Mouse (Mus musculus): ENCODE measurements around the gene Mef2a. TPM values are rescaled to one million over a fixed set of nuclear protein-coding genes. Genes with fewer than 3 reads are reported as not detected.
"Not testable (repeated sequence)": the region's sequence is repeated elsewhere in the genome, so short reads cannot be mapped to it uniquely, and the experiment has no call there.

Mef2a gene
- total RNA-seq, 2 experiments from 2014 or later = 65.0 to 81.0 TPM

DNA sequence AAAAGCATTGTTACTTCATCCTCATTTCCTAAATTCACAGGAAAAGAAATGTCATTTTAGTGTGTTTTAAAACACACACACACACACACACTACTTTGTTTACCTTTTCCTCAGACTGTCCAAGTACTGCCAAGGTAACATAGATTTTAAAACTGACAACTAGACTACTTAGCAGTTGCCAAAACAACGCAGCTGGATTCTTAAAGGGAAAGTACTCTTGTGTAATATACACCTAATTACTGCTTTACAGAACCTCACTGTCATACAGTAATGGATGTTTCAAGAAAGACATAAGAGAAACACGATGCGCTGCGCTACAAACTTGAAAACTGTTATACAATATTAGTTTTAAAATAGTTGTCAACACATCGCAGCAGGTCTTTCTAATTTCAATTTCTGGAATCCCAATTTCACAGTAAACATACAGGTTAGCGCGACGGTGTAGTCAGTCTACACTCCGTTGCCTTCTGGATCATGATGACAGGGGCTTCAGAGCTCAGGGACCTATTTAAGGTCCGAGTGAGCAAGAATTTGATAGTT lies 1.2 kb downstream of the Mef2a start:
- no peak for DNase-seq

DNA sequence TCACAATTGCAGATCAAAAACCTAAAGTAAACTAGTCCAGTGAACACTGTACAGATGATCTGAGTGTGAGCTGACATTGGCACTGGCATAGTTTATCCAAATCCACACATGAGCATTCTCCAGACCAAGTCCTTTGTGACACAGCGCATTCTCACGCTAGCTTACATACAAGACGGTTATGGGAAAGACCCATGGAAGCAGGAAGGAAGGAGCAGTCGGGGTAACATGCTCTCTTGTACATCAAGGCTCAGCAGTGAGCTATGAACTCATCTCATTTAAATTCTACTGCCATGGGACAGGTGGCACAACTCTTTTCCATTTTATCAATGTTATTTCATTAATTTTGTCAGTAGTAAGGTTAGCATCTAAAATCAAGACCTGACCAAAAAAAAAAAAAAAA lies 3.0 kb downstream of the Mef2a start:
- DNase-seq = no peak

GRCm38 (mm10) chr7:67368394-67368793 lies 4.3 kb downstream of the Mef2a start:
- DNase-seq = no peak

- no peak for DNase-seq
These were observed 12.1 kb downstream of the Mef2a start for GRCm38 (mm10) chr7:67360588-67360987.

- DNase-seq = no peak
These were observed 12.8 kb downstream of the Mef2a start for GRCm38 (mm10) chr7:67359863-67360262.

- DNase-seq = no peak
These were observed 16.8 kb downstream of the Mef2a start for GRCm38 (mm10) chr7:67355870-67356269.

GRCm38 (mm10) chr7:67353667-67354066 lies 19.0 kb downstream of the Mef2a start:
- no peak for DNase-seq

DNA sequence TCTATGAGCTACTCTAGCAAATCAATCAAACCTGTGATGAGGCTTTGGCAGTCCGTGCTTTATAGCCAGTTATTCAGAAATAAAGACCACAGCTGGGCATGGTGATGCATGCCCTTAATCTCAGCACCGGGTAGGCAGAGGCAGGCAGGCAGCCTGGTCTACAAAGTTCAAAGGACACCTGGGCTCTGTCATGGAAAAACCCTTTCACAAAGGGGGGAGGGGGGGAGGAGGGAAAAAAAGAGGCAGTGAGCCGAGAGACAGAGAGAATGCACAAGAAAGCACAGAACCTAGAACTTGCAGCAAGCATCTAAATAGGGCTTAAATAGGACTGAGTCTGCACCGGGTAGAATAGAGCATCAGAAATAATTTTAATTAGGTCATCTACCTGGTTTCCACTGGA lies 19.7 kb downstream of the Mef2a start:
- no peak for DNase-seq

DNA sequence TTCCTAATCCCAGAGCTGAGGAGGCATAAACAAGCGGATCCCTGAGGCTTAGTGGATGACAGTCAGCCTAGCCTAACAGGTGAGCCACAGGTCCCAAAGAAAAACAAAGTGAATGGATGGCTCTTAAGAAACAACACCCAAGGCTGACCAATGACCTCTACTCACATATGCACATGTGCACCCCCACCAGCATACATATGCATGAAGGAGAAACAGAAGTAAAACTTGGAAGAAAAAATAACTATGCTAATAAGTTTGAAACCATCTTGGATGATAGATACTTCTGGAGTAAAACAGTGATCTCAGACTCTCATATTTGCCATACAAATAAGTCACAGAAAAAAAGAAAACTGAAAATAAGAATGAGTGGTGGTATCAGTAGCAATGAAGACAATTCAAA lies 28.2 kb downstream of the Mef2a start:
- no peak for DNase-seq

GRCm38 (mm10) chr7:67342067-67342625 lies 30.5 kb downstream of the Mef2a start:
- DNase-seq = peak; percentile 8

- DNase-seq = no peak
These were observed 52.3 kb downstream of the Mef2a start for GRCm38 (mm10) chr7:67320359-67320758.

DNA sequence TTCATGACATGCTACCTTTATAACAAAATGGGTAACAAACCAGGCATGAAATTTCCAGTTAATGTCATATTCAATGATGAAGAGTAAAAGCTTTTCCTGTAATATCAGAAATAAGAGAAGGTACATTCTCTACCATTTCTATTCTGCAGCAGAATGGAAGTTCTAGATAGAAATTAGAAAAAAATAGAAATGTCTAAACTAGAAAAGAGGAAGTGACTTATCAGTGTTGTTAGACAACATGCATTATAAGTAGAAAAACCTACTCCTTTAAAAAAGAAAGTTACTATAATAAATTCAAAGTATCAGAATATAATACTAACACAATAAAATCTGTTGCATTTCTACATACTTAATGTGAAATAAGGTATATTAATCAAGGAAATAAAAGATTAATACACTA lies 54.0 kb downstream of the Mef2a start:
- DNase-seq = no peak

GRCm38 (mm10) chr7:67313200-67313599 lies 59.5 kb downstream of the Mef2a start:
- DNase-seq = no peak

- no peak for DNase-seq
These were observed 62.5 kb downstream of the Mef2a start for GRCm38 (mm10) chr7:67310151-67310550.

DNA sequence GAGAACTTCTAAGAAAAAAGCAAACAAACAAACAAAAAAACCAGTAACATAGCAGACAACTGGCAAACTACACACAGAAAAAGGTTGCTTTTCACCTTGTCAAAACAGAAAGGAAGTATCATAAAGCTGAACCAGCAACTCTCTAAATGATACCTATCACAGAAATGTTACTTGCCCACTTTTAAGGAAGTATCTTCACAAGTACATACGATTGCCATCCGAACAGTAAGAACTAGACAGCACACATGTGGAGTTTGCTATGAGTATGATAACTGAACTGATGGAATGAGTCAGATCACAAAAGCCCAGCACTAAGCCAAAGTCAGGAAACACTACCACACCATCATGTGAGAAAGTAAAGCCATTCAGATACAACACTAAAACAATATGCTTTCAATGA lies 64.6 kb downstream of the Mef2a start:
- no peak for DNase-seq

DNA sequence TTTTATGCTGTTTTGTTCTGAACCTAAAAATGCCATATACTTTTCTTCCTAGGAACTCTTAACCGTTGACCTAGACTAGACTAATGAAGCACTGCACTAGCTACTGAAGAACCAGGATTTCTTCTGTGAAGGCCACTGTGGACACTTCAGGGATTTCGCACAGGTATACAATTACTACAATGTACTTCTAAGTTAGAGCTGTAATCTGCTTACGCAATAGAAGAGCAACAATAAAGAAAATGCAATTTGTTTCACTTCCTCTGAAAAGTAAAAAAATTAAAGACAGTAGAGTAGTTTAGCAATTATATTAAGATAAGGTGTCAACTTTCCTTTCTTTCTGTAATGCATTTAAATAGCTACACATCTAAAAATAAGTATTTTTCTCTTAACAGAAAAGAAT lies 65.6 kb downstream of the Mef2a start:
- DNase-seq = no peak

DNA sequence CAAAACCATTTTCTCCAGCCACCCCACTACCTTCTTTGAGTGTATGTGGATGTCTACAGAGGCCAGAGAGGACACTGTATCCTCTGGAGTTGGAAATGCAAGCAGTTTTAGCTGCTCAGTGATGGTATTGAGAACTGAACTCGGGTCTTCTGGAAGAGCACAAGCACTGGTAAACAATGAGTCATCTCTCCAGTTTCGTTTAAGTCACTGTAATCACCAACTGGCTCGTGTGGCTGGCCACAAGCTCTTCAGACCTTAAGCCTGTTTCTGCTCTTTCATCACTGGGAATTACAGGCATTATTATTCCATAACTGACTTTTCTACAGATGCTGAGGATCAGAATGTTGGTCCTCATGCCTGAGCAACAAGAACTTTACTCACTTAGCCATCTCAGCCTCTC lies 67.7 kb downstream of the Mef2a start:
- DNase-seq = no peak

DNA sequence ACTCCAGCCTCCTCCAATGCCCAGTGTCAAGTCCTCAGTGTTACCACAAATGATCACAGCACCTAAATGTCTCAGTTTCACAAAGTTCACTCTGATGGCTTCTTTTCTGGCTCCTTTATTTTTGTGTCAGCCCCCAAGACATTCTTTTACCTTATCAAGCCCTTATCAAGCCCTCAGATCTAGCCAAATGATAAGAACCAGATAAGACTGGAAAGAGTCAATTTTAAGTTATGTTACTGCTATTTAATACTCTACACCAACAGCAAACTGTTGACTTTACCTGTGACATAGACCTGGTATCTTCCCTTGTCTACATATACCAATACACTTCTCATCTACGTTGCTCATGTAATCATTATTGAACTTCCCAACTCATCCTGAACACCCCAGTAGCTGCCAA lies 76.2 kb downstream of the Mef2a start:
- no peak for DNase-seq

DNA sequence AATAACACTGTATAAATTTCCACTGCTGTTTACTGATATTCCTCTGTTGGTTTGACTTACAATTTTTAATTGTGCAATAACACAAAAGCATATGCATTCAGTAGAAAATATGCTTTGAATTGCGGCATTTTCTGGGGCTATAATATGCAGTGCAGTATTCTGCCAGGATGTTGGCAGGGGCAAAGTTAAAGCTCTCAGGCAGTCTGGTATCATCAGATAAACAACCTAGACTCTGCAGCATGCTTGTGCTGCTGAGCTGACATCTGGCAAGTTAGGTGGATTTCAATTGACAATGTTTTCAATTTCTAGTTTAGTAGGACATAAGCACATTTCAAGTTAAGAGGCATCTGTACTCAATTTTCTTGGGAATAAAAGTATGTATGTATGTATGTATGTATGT lies 81.3 kb downstream of the Mef2a start:
- DNase-seq = no peak

GRCm38 (mm10) chr7:67287456-67287855 lies 85.2 kb downstream of the Mef2a start:
- DNase-seq = peak; percentile 47

GRCm38 (mm10) chr7:67283581-67283980 lies 89.1 kb downstream of the Mef2a start:
- DNase-seq = no peak

- not testable (repeated sequence) for DNase-seq
These were observed 102.2 kb downstream of the Mef2a start for GRCm38 (mm10) chr7:67270447-67270846.

DNA sequence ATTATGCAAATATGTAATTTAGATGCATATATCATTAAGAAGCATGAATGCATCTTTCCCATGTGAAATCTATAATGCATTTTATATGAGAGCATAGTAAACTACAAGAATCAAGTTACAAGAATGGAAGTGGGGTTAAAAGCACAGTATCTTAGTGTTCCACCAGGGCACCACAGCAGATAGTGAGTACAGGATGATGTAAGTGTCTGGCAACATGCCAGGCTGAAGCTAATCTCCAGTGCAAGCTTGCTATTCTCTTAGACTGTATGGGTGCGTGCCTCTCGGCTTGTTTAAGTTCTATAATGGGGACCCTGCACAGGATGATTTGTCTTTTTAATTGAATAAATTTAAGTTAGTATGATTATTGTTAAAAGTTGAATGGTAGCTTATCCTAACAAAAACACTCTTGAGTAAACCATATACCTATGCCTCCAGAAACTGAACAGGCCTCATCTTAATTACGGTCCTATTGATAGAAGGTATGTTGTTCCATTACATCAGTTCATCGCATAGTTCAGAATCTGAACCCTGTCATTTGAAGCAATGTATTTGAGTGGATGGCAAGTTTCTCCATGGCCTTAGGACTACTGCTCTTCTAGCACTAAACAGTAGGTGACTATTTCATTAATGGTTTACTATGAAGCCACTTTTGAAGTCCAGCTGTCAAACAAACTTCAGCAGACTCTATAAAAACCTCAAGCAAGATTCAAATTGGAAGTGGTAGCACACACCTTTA lies 112.7 kb downstream of the Mef2a start:
- DNase-seq = peak; percentile 86

DNA sequence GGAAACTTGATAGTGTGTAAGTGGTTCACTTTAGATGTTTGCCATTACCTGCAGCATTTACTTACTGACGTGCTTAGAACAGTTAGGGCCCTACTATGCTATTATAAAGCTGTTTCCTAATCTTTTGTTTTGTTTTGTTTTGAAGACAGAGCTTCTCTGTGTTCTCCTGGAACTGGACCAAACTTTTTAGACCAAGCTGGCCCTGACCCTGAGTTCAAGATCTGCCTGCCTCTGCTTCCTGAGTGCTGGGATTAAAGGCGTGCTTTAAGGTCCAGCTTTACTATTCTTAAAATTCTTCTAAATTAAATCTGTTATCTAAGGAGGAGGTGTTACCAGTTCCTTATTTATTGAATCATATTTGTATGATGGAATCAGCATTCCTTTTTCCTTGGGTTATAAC lies 126.6 kb downstream of the Mef2a start:
- DNase-seq = no peak

Data from adrenal gland, postnatal 10 days (tissue).